Mouse (Mus musculus) large intestine, adult 2 months (tissue): ENCODE data around the gene Ttc14. TPM values are rescaled to one million over a fixed set of nuclear protein-coding genes. Genes with fewer than 3 reads are reported as not detected.
A peak's percentile ranks its signal among the peaks of the same experiment; 100 is the strongest.

Source experiments
- DNase-seq: peaks from one replicate; pipeline ENCODE4 v3.0.0-alpha.2; 2012; ENCODE audit warnings: low read depth, low spot score
- WGBS: fragments of 180-500 bp; shearing (Covaris S2); methylation state at CpG from one replicate; pipeline ENCODE4 v1.1.7; 2018; 5-methylcytosine and 5-hydroxymethylcytosine counted together
- polyA plus RNA-seq: library from polyadenylated mRNA; depleted of rRNA; stranded (reverse); fragments of >200 nt; gene quantifications from 2 replicates; pipeline ENCODE4 v1.2.3, GENCODE M21; 2012; rRNA removed

Ttc14 gene
- polyA plus RNA-seq = 3.0 and 7.9 TPM in 2 replicates

- 1% methylated on average over 90 of the region's 90 CpGs for WGBS
- peak; percentile 88 for DNase-seq
Observed at GRCm38 (mm10) chr3:33799617-33800512, at the start of gene Ttc14. Gene Ttc14 (plus strand): TSS chr3:33799832.

GRCm38 (mm10) chr3:33790975-33791374, 8.7 kb upstream of the Ttc14 start:
- no peak for DNase-seq

- no peak for DNase-seq
- under 1% methylated on average over 16 of the region's 16 CpGs for WGBS
Observed at GRCm38 (mm10) chr3:33800513-33800820, 835 bp downstream of the Ttc14 start.

DNA sequence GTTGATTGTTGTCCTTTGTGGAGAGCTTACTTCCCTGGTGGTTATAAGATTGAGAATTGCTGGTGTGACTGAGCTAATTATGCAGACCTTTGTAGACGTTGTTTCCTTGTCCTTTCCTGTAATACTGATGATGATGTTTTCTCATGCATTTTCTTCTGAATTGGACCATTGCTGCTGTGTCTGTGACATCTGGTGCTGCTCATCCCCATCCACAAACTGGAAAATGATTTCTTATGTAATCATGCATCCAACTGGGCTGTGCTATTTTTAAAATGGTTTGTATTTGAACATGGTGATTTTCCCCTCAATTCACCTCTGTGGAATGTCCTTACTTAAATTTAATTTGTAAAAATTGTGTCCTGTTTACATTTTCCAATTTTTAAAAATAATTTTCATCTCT, 7.5 kb downstream of the Ttc14 start:
- DNase-seq = no peak
- 89% methylated on average over 1 of the region's 1 CpGs for WGBS

- WGBS = 26% methylated on average over 9 of the region's 9 CpGs
- peak; percentile 4 for DNase-seq
Observed at GRCm38 (mm10) chr3:33824135-33824946, 24.7 kb downstream of the Ttc14 start.

- 83% methylated on average over 10 of the region's 10 CpGs for WGBS
- no peak for DNase-seq
Observed at GRCm38 (mm10) chr3:33832351-33832750, 32.7 kb downstream of the Ttc14 start.

DNA sequence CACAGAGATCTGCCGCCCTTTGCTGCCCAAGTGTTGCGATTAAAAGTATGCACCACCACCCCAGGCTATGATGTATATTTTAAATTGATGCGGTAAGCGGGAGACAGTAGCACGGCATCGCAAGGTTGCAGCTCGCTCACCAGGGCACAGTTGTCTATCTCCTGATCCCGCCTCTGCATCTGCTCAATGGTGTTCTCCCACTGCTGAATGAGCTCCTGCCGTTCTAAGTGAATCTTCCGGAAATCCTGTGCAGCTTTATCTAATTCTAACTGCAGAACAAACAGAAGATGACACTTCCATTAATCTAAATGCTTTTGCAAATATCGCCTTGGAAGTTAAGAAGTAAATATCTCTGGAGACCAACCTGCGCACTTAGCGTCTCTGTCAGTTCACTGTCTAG, 36.9 kb downstream of the Ttc14 start:
- DNase-seq = no peak
- 88% methylated on average over 13 of the region's 13 CpGs for WGBS

- 44% methylated on average over 10 of the region's 10 CpGs for WGBS
- DNase-seq = no peak
Observed at GRCm38 (mm10) chr3:33838877-33839276, 39.2 kb downstream of the Ttc14 start.

- peak; percentile 25 for DNase-seq
- WGBS = 6% methylated on average over 26 of the region's 26 CpGs
Observed at GRCm38 (mm10) chr3:33843801-33844632, 44.4 kb downstream of the Ttc14 start, which contains the start of gene Ccdc39. Gene Ccdc39 (minus strand): TSS chr3:33844310.

DNA sequence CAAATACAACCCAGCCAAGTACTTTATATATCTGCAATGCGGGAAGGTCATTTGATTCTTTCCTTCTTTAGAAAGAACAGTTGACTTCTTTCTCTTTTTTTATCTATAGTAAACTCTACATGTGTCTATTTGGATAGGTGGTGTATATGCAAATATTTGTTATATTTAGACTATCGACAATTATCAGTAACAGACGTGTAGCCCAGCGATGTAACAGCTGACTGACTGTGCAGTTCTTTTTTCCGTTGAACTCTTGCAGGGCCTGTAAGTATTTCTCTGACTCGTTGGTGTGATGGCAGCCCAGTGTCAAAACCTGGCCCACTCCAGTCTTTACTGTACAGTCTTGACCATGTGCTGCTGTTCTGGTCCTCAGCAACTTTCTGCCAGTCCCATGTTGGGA, 47.0 kb downstream of the Ttc14 start:
- 63% methylated on average over 6 of the region's 6 CpGs for WGBS
- DNase-seq = no peak

DNA sequence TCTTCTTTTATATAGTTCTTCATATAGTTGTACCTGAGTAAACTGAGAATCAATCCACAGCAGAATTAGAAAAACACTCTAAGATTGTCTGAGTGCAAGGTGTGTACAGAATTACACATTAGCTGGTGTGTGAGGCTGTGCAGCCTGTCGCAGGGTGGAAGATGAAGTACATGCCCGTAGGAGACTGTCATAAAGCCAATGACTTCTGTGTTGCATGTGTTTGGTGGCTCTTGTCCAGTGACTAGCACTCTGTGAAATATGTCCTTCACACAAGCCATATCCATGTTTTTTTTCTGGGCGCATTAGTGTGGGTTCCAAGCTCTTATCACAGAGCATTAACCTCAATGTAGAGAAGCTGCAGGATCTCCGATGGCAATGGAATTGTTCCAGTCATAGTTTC, 51.2 kb downstream of the Ttc14 start:
- WGBS = 81% methylated on average over 4 of the region's 4 CpGs
- DNase-seq = no peak

DNA sequence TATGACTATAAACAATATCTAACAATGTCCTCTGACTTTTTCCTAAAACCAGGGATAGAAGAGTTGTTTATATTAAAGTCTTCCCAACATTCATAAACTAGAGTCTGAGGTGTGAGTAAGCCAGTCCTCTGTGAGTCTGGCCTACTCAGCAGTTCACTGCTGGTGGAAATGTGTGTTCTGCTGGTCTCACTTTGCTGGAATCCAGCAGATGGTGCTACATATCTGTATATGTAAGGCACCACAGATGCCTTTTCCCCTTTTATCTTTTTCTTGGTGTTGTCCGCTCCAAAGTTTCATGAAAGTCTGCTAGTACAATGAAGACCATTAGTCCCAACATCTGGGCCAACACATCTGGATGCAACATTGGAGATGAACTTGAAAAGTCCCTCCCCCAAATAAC, 53.4 kb downstream of the Ttc14 start:
- no peak for DNase-seq
- 56% methylated on average over 1 of the region's 1 CpGs for WGBS

GRCm38 (mm10) chr3:33858939-33859338, 59.3 kb downstream of the Ttc14 start:
- DNase-seq = no peak
- 80% methylated on average over 3 of the region's 3 CpGs for whole genome bisulfite sequencing

GRCm38 (mm10) chr3:33864000-33864540, 64.4 kb downstream of the Ttc14 start:
- no peak for DNase-seq

Other genes with a start within 250 kb of the Ttc14 start
- gene Ccdc39, start 44.5 kb downstream of the Ttc14 start, polyA plus RNA-seq = 0.17 and 0.49 TPM in 2 replicates
- gene Fxr1, start 220.1 kb downstream of the Ttc14 start, polyA plus RNA-seq = 7.3 and 8.4 TPM in 2 replicates